Mouse (Mus musculus) MEL (cell line): ENCODE measurements around the gene Tmem219. TPM values are rescaled to one million over a fixed set of nuclear protein-coding genes. Genes with fewer than 3 reads are reported as not detected.

Experiments
- DNase-seq: peaks from one replicate; pipeline ENCODE4 v3.0.0; 2011; ENCODE audit warnings: low read depth, low spot score
- H3K27ac ChIP-seq: 2 replicates; pipeline ENCODE4 v1.5.1; 2012; ENCODE audit warnings: low read depth, mild to moderate bottlenecking, control low read depth, low read length, moderate library complexity; ENCODE audit not compliant: control insufficient read depth
- H3K27me3 ChIP-seq, 2 experiments: fragments of 150-350 bp in 1 of 2; sonication (generic) in 1 of 2; 2 replicates each; pipeline ENCODE4 v1.6.1; 2012; ENCODE audit warnings: low read length in 2 of 2, mild to moderate bottlenecking in 2 of 2, improper control_type of control experiment in 1 of 2, moderate library complexity in 1 of 2; ENCODE audit not compliant: insufficient read depth in 2 of 2, control insufficient read depth in 1 of 2
- H3K36me3 ChIP-seq, 2 experiments: 2 replicates each; pipeline ENCODE4 v1.6.1; 2012 to 2014; ENCODE audit warnings: low read length in 2 of 2, improper control_type of control experiment in 1 of 2, inconsistent platforms in 1 of 2, mild to moderate bottlenecking in 1 of 2; ENCODE audit not compliant: insufficient read depth in 2 of 2, control insufficient read depth in 1 of 2
- H3K4me1 ChIP-seq, 2 experiments: fragments of 150-350 bp in 1 of 2; sonication (generic) in 1 of 2; 2 replicates each; pipeline ENCODE4 v1.6.1; 2012; ENCODE audit warnings: low read length in 2 of 2, improper control_type of control experiment in 1 of 2, mild to moderate bottlenecking in 1 of 2; ENCODE audit not compliant: insufficient read depth in 2 of 2, control insufficient read depth in 1 of 2
- H3K4me3 ChIP-seq, 2 experiments: fragments of 150-350 bp in 1 of 2; sonication (generic) in 1 of 2; 2 replicates each; pipeline ENCODE4 v1.5.1; 2012; ENCODE audit warnings: low read depth in 2 of 2, low read length in 2 of 2, mild to moderate bottlenecking in 2 of 2, moderate library complexity in 2 of 2, control low read depth in 1 of 2, improper control_type of control experiment in 1 of 2; ENCODE audit not compliant: control insufficient read depth in 1 of 2, insufficient read depth in 1 of 2
- H3K79me2 ChIP-seq: 2 replicates; pipeline ENCODE4 v1.6.1; 2012; ENCODE audit warnings: mild to moderate bottlenecking, low read length, moderate library complexity; ENCODE audit not compliant: control insufficient read depth, poor library complexity, insufficient read depth
- H3K9ac ChIP-seq: 2 replicates; pipeline ENCODE4 v1.6.1; 2012; ENCODE audit warnings: low read depth, mild to moderate bottlenecking, control low read depth, low read length, moderate library complexity; ENCODE audit not compliant: control insufficient read depth, poor library complexity, severe bottlenecking
- H3K9me3 ChIP-seq: fragments of 150-350 bp; sonication (generic); replicated peaks from 2 replicates; pipeline ENCODE4 v1.6.1; 2012; ENCODE audit warnings: mild to moderate bottlenecking, low read length, improper control_type of control experiment, moderate library complexity; ENCODE audit not compliant: insufficient read depth
- BHLHE40 ChIP-seq: IDR thresholded peaks from 2 replicates; pipeline ENCODE4 v1.6.1; 2012; ENCODE audit warnings: low read depth, mild to moderate bottlenecking, inconsistent platforms, low read length, improper control_type of control experiment, borderline replicate concordance
- CHD1 ChIP-seq: IDR thresholded peaks from 2 replicates; pipeline ENCODE4 v1.6.1; 2012; ENCODE audit warnings: low read depth, mild to moderate bottlenecking, inconsistent platforms, low read length, improper control_type of control experiment
- CHD2 ChIP-seq: IDR thresholded peaks from 2 replicates; pipeline ENCODE4 v1.6.1; 2011; ENCODE audit warnings: low read length, improper control_type of control experiment
- CTCF ChIP-seq, 3 experiments: IDR thresholded peaks in 2 of 3; conservative IDR thresholded peaks in 1 of 3; 2 replicates each; pipeline ENCODE4 v1.5.1; 2011 to 2012; ENCODE audit warnings: low read length in 3 of 3, low read depth in 2 of 3, mild to moderate bottlenecking in 2 of 3, improper control_type of control experiment in 1 of 3, inconsistent platforms in 1 of 3, mixed read lengths in 1 of 3, moderate library complexity in 1 of 3; ENCODE audit not compliant: control insufficient read depth in 1 of 3, insufficient read depth in 1 of 3, poor library complexity in 1 of 3, severe bottlenecking in 1 of 3
- E2F4 ChIP-seq: IDR thresholded peaks from 2 replicates; pipeline ENCODE4 v1.6.1; 2011; ENCODE audit warnings: low read depth, low read length, improper control_type of control experiment, borderline replicate concordance
- EP300 ChIP-seq, 2 experiments: IDR thresholded peaks; 2 replicates each; pipeline ENCODE4 v1.6.1; 2011; ENCODE audit warnings: improper control_type of control experiment in 2 of 2, low read length in 2 of 2, low read depth in 1 of 2, mild to moderate bottlenecking in 1 of 2
- GABPA ChIP-seq: IDR thresholded peaks from 2 replicates; pipeline ENCODE4 v1.6.1; 2012; ENCODE audit warnings: low read depth, mild to moderate bottlenecking, inconsistent platforms, low read length, improper control_type of control experiment, moderate library complexity
- JUND ChIP-seq: IDR thresholded peaks from 2 replicates; pipeline ENCODE4 v1.6.1; 2011; ENCODE audit warnings: low read depth, mild to moderate bottlenecking, improper control_type of control experiment, low read length
- MAFK ChIP-seq: IDR thresholded peaks from 2 replicates; pipeline ENCODE4 v1.6.1; 2011; ENCODE audit warnings: low read depth, mild to moderate bottlenecking, low read length, improper control_type of control experiment, borderline replicate concordance
- MYB ChIP-seq: IDR thresholded peaks from 2 replicates; pipeline ENCODE4 v1.6.1; 2011; ENCODE audit warnings: mild to moderate bottlenecking, low read depth, low read length, improper control_type of control experiment
- MYC ChIP-seq: IDR thresholded peaks from 2 replicates; pipeline ENCODE4 v1.6.1; 2011; ENCODE audit warnings: low read depth, mild to moderate bottlenecking, low read length, improper control_type of control experiment, moderate library complexity
- NRF1 ChIP-seq: IDR thresholded peaks from 2 replicates; pipeline ENCODE4 v1.6.1; 2014; ENCODE audit warnings: low read depth, mild to moderate bottlenecking, inconsistent platforms, low read length, improper control_type of control experiment, moderate library complexity; ENCODE audit not compliant: poor library complexity, insufficient read depth, severe bottlenecking
- POLR2A ChIP-seq, 2 experiments: IDR thresholded peaks; 2 replicates each; pipeline ENCODE4 v1.6.1; 2011 to 2012; ENCODE audit warnings: low read length in 2 of 2, mild to moderate bottlenecking in 2 of 2, control low read depth in 1 of 2, improper control_type of control experiment in 1 of 2, low read depth in 1 of 2, moderate library complexity in 1 of 2; ENCODE audit not compliant: control insufficient read depth in 1 of 2, insufficient read depth in 1 of 2, poor library complexity in 1 of 2
- POLR2AphosphoS5 ChIP-seq: IDR thresholded peaks from 2 replicates; pipeline ENCODE4 v1.6.1; 2012; ENCODE audit warnings: low read depth, borderline replicate concordance, mild to moderate bottlenecking, inconsistent platforms, low read length, moderate library complexity, mixed read lengths
- RAD21 ChIP-seq: IDR thresholded peaks from 2 replicates; pipeline ENCODE4 v1.6.1; 2011; ENCODE audit warnings: mild to moderate bottlenecking, low read depth, low read length, improper control_type of control experiment
- RCOR1 ChIP-seq: IDR thresholded peaks from 2 replicates; pipeline ENCODE4 v1.6.1; 2012; ENCODE audit warnings: low read depth, mild to moderate bottlenecking, inconsistent platforms, low read length, improper control_type of control experiment
- SIN3A ChIP-seq: IDR thresholded peaks from 2 replicates; pipeline ENCODE4 v1.6.1; 2012; ENCODE audit warnings: low read length, improper control_type of control experiment, inconsistent platforms
- SMC3 ChIP-seq: IDR thresholded peaks from 2 replicates; pipeline ENCODE4 v1.6.1; 2011; ENCODE audit warnings: low read depth, low read length, improper control_type of control experiment
- TAL1 ChIP-seq: IDR thresholded peaks from 2 replicates; pipeline ENCODE4 v1.6.1; 2012; ENCODE audit warnings: mild to moderate bottlenecking, inconsistent platforms, low read length, moderate library complexity, mixed read lengths
- TCF12 ChIP-seq: IDR thresholded peaks from 2 replicates; pipeline ENCODE4 v1.6.1; 2014; ENCODE audit warnings: low read depth, mild to moderate bottlenecking, inconsistent platforms, low read length, improper control_type of control experiment, moderate library complexity
- UBTF ChIP-seq: IDR thresholded peaks from 2 replicates; pipeline ENCODE4 v1.6.1; 2012; ENCODE audit warnings: low read depth, mild to moderate bottlenecking, inconsistent platforms, low read length, improper control_type of control experiment, moderate library complexity, borderline replicate concordance; ENCODE audit not compliant: insufficient read depth
- USF2 ChIP-seq, 2 experiments: IDR thresholded peaks; 2 replicates each; pipeline ENCODE4 v1.6.1; 2011 to 2012; ENCODE audit warnings: improper control_type of control experiment in 2 of 2, low read length in 2 of 2, borderline replicate concordance in 1 of 2, inconsistent platforms in 1 of 2, low read depth in 1 of 2, mild to moderate bottlenecking in 1 of 2; ENCODE audit not compliant: insufficient read depth in 1 of 2
- ZC3H11A ChIP-seq: IDR thresholded peaks from 2 replicates; pipeline ENCODE4 v1.6.1; 2012; ENCODE audit warnings: low read depth, mild to moderate bottlenecking, inconsistent platforms, low read length, improper control_type of control experiment
- polyA plus RNA-seq, 2 experiments: library from polyadenylated mRNA; stranded (reverse) in 1 of 2; unstranded in 1 of 2; fragments of >175 nt in 1 of 2; fragments of >200 nt in 1 of 2; gene quantifications; 2 replicates each; pipeline versions ENCODE4 v1.2.1 to v1.2.4; 2012; ENCODE audit warnings: low replicate concordance in 2 of 2, low read depth in 1 of 2; ENCODE audit not compliant: insufficient read length in 2 of 2, insufficient read depth in 1 of 2, missing spikeins in 1 of 2
- total RNA-seq: library from RNA; depleted of rRNA; stranded (reverse); fragments of 300-350 nt; gene quantifications from 2 replicates; pipeline ENCODE4 v1.2.3, GENCODE M21; 2012

The Tmem219 gene
- total and polyA plus RNA-seq, 3 experiments = 18.0 to 34.5 TPM; not detected in 1

GRCm38 (mm10) chr7:126963548-126964286, 41.0 kb upstream of the Tmem219 start:
- H3K27ac ChIP-seq = no peak overlapping the region
- H3K4me3 ChIP-seq = no peak overlapping the region
- peaks cover 6 to 9% of the 10 kb centered on the region in 2 experiments for H3K4me1 ChIP-seq
- H3K79me2 ChIP-seq = no peaks in the 10 kb centered on the region
- no peak overlapping the region for H3K9ac ChIP-seq
- H3K36me3 ChIP-seq = peaks cover 0 to 9% of the 10 kb centered on the region in 2 experiments; a peak in 2 of 4 replicates
- no peaks in the 10 kb centered on the region for H3K27me3 ChIP-seq
- DNase-seq = peak; percentile 54
- H3K9me3 ChIP-seq = no peaks in the 10 kb centered on the region
- peak; percentile 83 for TF ChIP-seq SMC3
- TF ChIP-seq CHD2 = no peak
- TF ChIP-seq RAD21 = peak; percentile 66
- TF ChIP-seq ZC3H11A = peak; percentile 65
- peak; percentile 57 to 91 (median 77) for TF ChIP-seq CTCF (IDR thresholded peaks at IDR 0.05 in 2 of 3, conservative IDR thresholded peaks at IDR 0.05 in 1 of 3; ENCODE audit: control insufficient read depth in 1 of 3, insufficient read depth in 1 of 3, low read depth in 2 of 3, low read length in 3 of 3, poor library complexity in 1 of 3, severe bottlenecking in 1 of 3)

GRCm38 (mm10) chr7:126961965-126962364, 39.2 kb upstream of the Tmem219 start:
- H3K36me3 ChIP-seq = peaks cover 0 to 9% of the 10 kb centered on the region in 2 experiments; a peak in 2 of 4 replicates
- H3K27me3 ChIP-seq = no peaks in the 10 kb centered on the region
- H3K9me3 ChIP-seq = no peaks in the 10 kb centered on the region
- TF ChIP-seq TAL1 (no peak), E2F4 (no peak), EP300 (IDR thresholded peaks at IDR 0.05; ENCODE audit: low read depth in 1 of 2, low read length in 2 of 2) (no peak), USF2 (IDR thresholded peaks at IDR 0.05; ENCODE audit: borderline replicate concordance in 1 of 2, insufficient read depth in 1 of 2, low read depth in 1 of 2, low read length in 2 of 2) (no peak), UBTF (no peak), POLR2A (IDR thresholded peaks at IDR 0.05; ENCODE audit: control insufficient read depth in 1 of 2, insufficient read depth in 1 of 2, low read depth in 1 of 2, low read length in 2 of 2, poor library complexity in 1 of 2) (no peak), NRF1 (no peak)
- H3K79me2 ChIP-seq = no peaks in the 10 kb centered on the region
- DNase-seq = no peak
- no peak overlapping the region for H3K4me3 ChIP-seq
- H3K9ac ChIP-seq = no peak overlapping the region
- H3K4me1 ChIP-seq = peaks cover 6 to 11% of the 10 kb centered on the region in 2 experiments
- H3K27ac ChIP-seq = no peak overlapping the region

DNA sequence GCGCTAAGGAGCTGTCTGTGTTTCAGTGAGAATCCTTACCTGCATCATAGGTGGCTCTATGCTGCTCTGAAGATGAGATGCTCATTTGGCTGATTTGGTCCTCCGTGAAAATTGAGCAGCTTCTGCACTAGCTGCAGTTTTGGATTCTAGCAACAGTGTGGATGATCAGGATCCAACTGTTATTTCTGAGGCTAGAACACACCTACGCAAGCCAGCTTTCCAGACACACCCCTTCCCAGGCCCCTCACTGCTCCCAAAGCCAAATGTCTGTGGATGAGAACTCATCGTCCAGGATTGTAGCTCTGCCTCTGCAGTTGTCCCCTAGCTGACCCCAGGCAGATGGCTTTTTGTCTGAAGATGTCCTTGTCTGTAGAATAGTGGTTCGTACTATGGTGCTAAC, 38.4 kb upstream of the Tmem219 start:
- Histone ChIP-seq H3K27ac (no peak overlapping the region), H3K79me2 (no peaks in the 10 kb centered on the region), H3K27me3 (no peaks in the 10 kb centered on the region), H3K4me1 (peaks cover 6 to 11% of the 10 kb centered on the region in 2 experiments), H3K36me3 (peaks cover 0 to 9% of the 10 kb centered on the region in 2 experiments; a peak in 2 of 4 replicates), H3K9ac (no peak overlapping the region), H3K4me3 (no peak overlapping the region), H3K9me3 (no peaks in the 10 kb centered on the region)
- no peak for DNase-seq
- TF ChIP-seq E2F4 (no peak), RCOR1 (no peak), CTCF (IDR thresholded peaks at IDR 0.05 in 2 of 3, conservative IDR thresholded peaks at IDR 0.05 in 1 of 3; ENCODE audit: control insufficient read depth in 1 of 3, insufficient read depth in 1 of 3, low read depth in 2 of 3, low read length in 3 of 3, poor library complexity in 1 of 3, severe bottlenecking in 1 of 3) (no peak; a peak in 1 of 6 replicates), GABPA (no peak), CHD1 (no peak), SIN3A (no peak), BHLHE40 (no peak), TCF12 (no peak), MYC (no peak), UBTF (no peak), POLR2AphosphoS5 (no peak), MYB (no peak), SMC3 (no peak), MAFK (no peak), CHD2 (no peak), JUND (no peak)
